Mouse (Mus musculus): ENCODE measurements around the gene Cenps.
A peak's percentile ranks its signal among the peaks of the same experiment; 100 is the strongest.
"Not testable (repeated sequence)": the region's sequence is repeated elsewhere in the genome, so short reads cannot be mapped to it uniquely, and the experiment has no call there.

Gene Cenps

GRCm38 (mm10) chr4:149123432-149123831 lies 14.0 kb downstream of the Cenps start:
- DNase-seq (ENCODE audit: low read depth in 1 of 2, low spot score in 2 of 2) = no peak

- not testable (repeated sequence) for DNase-seq (ENCODE audit: low read depth in 1 of 2, low spot score in 2 of 2)
Measured at GRCm38 (mm10) chr4:149119978-149120562, 17.4 kb downstream of the Cenps start.

GRCm38 (mm10) chr4:149103875-149104561 lies 33.4 kb downstream of the Cenps start, which contains the start of gene Dffa:
Gene Dffa, plus strand, starts transcription at chr4:149104146.
- DNase-seq (ENCODE audit: low read depth in 1 of 2, low spot score in 2 of 2) = peak; percentile 66 to 75

- DNase-seq (ENCODE audit: low read depth in 1 of 2, low spot score in 2 of 2) = no peak
Measured at GRCm38 (mm10) chr4:149101456-149101855, 36.0 kb downstream of the Cenps start.

GRCm38 (mm10) chr4:149100449-149100848 lies 37.0 kb downstream of the Cenps start:
- not testable (repeated sequence) for DNase-seq (ENCODE audit: low read depth in 1 of 2, low spot score in 2 of 2)

GRCm38 (mm10) chr4:149099369-149100017 lies 37.9 kb downstream of the Cenps start, which contains the start of gene Pex14:
Gene Pex14, minus strand, starts transcription at chr4:149099876.
- peak; percentile 42 to 66 for DNase-seq (ENCODE audit: low read depth in 1 of 2, low spot score in 2 of 2)

- no peak for DNase-seq (ENCODE audit: low read depth in 1 of 2, low spot score in 2 of 2)
Measured at GRCm38 (mm10) chr4:149098571-149098970, 38.9 kb downstream of the Cenps start.

GRCm38 (mm10) chr4:149097956-149098355 lies 39.5 kb downstream of the Cenps start:
- no peak for DNase-seq (ENCODE audit: low read depth in 1 of 2, low spot score in 2 of 2)

- DNase-seq (ENCODE audit: low read depth in 1 of 2, low spot score in 2 of 2) = no peak
Measured at GRCm38 (mm10) chr4:149091364-149091763, 46.1 kb downstream of the Cenps start.

- no peak for DNase-seq (ENCODE audit: low read depth in 1 of 2, low spot score in 2 of 2)
Measured at GRCm38 (mm10) chr4:149085381-149085780, 52.0 kb downstream of the Cenps start.

GRCm38 (mm10) chr4:149081528-149081927 lies 55.9 kb downstream of the Cenps start:
- no peak for DNase-seq (ENCODE audit: low read depth in 1 of 2, low spot score in 2 of 2)

GRCm38 (mm10) chr4:149080111-149080510 lies 57.3 kb downstream of the Cenps start:
- DNase-seq (ENCODE audit: low read depth in 1 of 2, low spot score in 2 of 2) = no peak

GRCm38 (mm10) chr4:149079629-149080028 lies 57.8 kb downstream of the Cenps start:
- no peak for DNase-seq (ENCODE audit: low read depth in 1 of 2, low spot score in 2 of 2)

GRCm38 (mm10) chr4:149078261-149078660 lies 59.2 kb downstream of the Cenps start:
- no peak for DNase-seq (ENCODE audit: low read depth in 1 of 2, low spot score in 2 of 2)
